Mouse (Mus musculus) lung, postnatal 0 days (tissue): ENCODE results near the gene Rnf185.

Experiments used
- CTCF ChIP-seq: IDR thresholded peaks from 2 replicates; pipeline ENCODE4 v1.5.1; 2016; ENCODE audit warnings: antibody characterized with exemption, mild to moderate bottlenecking
- EP300 ChIP-seq: IDR thresholded peaks from 2 replicates; pipeline ENCODE4 v1.6.1; 2016; ENCODE audit warnings: antibody characterized with exemption, mild to moderate bottlenecking, control low read depth

DNA sequence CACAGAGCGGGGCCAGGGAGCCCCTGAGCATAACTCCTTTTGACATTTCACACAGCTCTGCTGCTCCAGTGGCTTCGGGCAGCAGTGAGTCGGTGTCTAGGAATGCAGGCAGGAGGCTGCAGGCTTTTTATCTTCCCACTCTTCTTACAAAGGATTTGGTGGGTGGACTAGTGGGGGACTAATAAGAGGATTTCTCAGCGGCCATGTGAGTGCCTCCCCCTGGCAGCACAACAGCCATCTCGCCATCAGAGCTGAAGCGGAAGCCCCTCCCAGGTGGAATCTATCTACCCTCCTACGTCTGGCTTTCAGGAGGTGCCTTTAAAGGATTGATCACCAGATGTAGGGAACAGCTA, 77.9 kb downstream of the Rnf185 start:
- TF ChIP-seq CTCF (no peak), EP300 (no peak)
